Comparison of ENCODE assay signal across 10 mouse cellular contexts in the genomic region with DNA sequence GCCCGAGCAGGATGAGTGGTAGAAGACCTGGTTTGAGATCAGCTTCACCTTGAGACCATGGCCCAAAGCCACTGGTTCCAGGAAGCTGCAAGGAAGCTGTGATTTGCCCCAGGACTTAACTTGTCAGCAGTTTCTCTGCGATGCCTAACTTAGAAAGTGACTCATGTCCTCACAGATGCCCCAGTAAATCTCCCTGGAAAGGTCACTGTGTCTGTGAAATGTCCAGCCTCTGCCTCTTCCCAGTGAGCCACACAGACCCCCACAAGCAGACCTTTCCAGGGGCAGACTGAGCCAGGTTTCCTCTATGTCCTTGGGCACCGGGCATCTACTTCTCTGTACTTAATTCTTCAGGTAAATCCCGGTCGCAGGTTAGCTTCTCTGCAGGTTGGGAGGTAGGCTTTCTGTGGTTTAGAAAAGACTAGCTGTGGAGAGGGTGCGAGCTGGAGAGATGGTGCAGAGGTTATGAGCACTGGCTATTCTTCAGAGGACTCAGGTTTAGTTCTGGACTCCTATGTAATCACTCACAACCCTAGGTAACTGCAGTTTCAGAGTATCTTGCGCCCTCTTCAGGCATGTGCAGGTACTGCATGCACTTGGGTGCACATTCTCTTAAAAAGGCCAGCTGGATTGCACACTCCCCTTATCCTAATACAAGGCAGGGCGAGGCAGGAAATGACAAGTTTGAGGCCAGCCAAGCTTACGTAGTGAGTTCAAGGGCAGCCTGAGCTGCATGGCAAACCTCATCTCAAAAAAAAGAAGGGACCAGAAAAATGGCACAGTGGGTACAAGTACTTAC. TPM values are rescaled to one million over a fixed set of nuclear protein-coding genes. Genes with fewer than 3 reads are reported as not detected.
DNase-seq lines count a peak whose midpoint lies in the region; ATAC-seq and TF ChIP-seq lines count a peak whose summit lies in the region.
"Had no signal": no experiment of that assay in that cellular context is flagged by ENCODE, and none has a peak within 500 bp of the region (broad histone marks: within the 10 kb centered on the region; RNA-seq: fewer than 3 reads in every experiment).

No protein-coding gene starts in this region.

- H3K27ac ChIP-seq in liver, adult 2 months (replicated peaks; ENCODE audit: insufficient read depth, low read depth, low read length) = no peak overlapping the region
- peak overlapping the region; percentile 52; the same call in 1 of the 2 replicates for H3K27ac ChIP-seq in ES-E14 (ENCODE audit: insufficient read depth, low read depth, low read length, poor library complexity, severe bottlenecking)
- H3K27ac ChIP-seq in limb, embryonic 15.5 days = peak overlapping the region; percentile 33; the same call in 1 of the 2 replicates
- H3K27ac ChIP-seq: neural tube, embryonic 13.5 days had no signal

- no peak for ATAC-seq in limb, embryonic 15.5 days (ENCODE audit: insufficient number of reproducible peaks, low FRiP score, low TSS enrichment, low read depth)

- H3K79me2 ChIP-seq in liver, adult 2 months (ENCODE audit: control insufficient read depth, insufficient read depth, low read length) = no peaks in the 10 kb centered on the region

- H3K27me3 ChIP-seq in liver, adult 2 months (ENCODE audit: control insufficient read depth, insufficient read depth, low read length) = no peaks in the 10 kb centered on the region
- H3K27me3 ChIP-seq in limb, embryonic 15.5 days = no peaks in the 10 kb centered on the region
- H3K27me3 ChIP-seq: neural tube, embryonic 13.5 days had no signal

- no peaks in the 10 kb centered on the region for H3K9me3 ChIP-seq in ES-E14 (ENCODE audit: control insufficient read depth, insufficient read depth, low read depth, low read length)
- H3K9me3 ChIP-seq in limb, embryonic 15.5 days = no peaks in the 10 kb centered on the region
- H3K9me3 ChIP-seq: neural tube, embryonic 13.5 days had no signal

- WGBS in liver, adult 2 months = 87% methylated on average over 9 of the region's 9 CpGs
- 85% methylated on average over 9 of the region's 9 CpGs for WGBS in limb, embryonic 15.5 days

- DNase-seq in liver, adult 2 months (ENCODE audit: extremely low read depth, low read depth, low spot score) = no peak
- no peak for DNase-seq in liver
- peak; percentile 75 for DNase-seq in ES-E14 (ENCODE audit: low read depth, low spot score)
- peak; percentile 13 for DNase-seq in adrenal gland, postnatal 25 days
- DNase-seq in spleen, postnatal 14 days (ENCODE audit: low spot score in 2 of 2) = no peak
- no peak for DNase-seq in adipocyte (ENCODE audit: low spot score)
- DNase-seq: lung, postnatal 14 days had no signal

- no peak for TF ChIP-seq POLR2A in liver, adult 2 months (IDR thresholded peaks at IDR 0.05; ENCODE audit: extremely low read depth, insufficient read depth, low read length)

- no peaks in the 10 kb centered on the region for H3K36me3 ChIP-seq in liver, adult 2 months (ENCODE audit: control insufficient read depth, insufficient read depth, low read length)
- peaks cover 10% of the 10 kb centered on the region; the same call in 1 of the 2 replicates for H3K36me3 ChIP-seq in ES-E14 (ENCODE audit: control insufficient read depth, insufficient read depth, low read length, poor library complexity, severe bottlenecking)
- peaks cover 3% of the 10 kb centered on the region; the same call in 1 of the 2 replicates for H3K36me3 ChIP-seq in limb, embryonic 15.5 days

- in situ Hi-C loops in ES-E14 (cut with MboI; ENCODE audit: low sequenced_read_pairs in 2 of 2, unreplicated experiment in 2 of 2) = loop anchor here (5.0 to 25.0 kb wide), 2 partner anchors 95 to 115 kb away; a partner anchor contains a TSS

- H3K9ac ChIP-seq in liver, adult 2 months (ENCODE audit: low read depth, low read length) = no peak overlapping the region
- H3K9ac ChIP-seq in ES-E14 (ENCODE audit: insufficient read depth, low read depth, low read length, poor library complexity, severe bottlenecking) = no peak overlapping the region
- H3K9ac ChIP-seq in limb, embryonic 15.5 days = no peak overlapping the region
- H3K9ac ChIP-seq: neural tube, embryonic 13.5 days had no signal

- H3K4me2 ChIP-seq in limb, embryonic 15.5 days = no peak overlapping the region
- H3K4me2 ChIP-seq: neural tube, embryonic 13.5 days had no signal

- peak; percentile 39; the same call in 1 of the 2 replicates for TF ChIP-seq CTCF in liver, adult 2 months (IDR thresholded peaks at IDR 0.05; ENCODE audit: low read depth, low read length)

- H3K4me1 ChIP-seq in liver, adult 2 months (ENCODE audit: control insufficient read depth, insufficient read depth, low read length) = no peaks in the 10 kb centered on the region
- H3K4me1 ChIP-seq in ES-E14 (ENCODE audit: control insufficient read depth in 2 of 2, insufficient read depth in 2 of 2, low read length in 2 of 2, poor library complexity in 1 of 2) = peaks cover 0 to 12% of the 10 kb centered on the region in 2 experiments; a peak in 2 of 4 replicates
- H3K4me1 ChIP-seq in limb, embryonic 15.5 days = peaks cover 15% of the 10 kb centered on the region
- H3K4me1 ChIP-seq: neural tube, embryonic 13.5 days had no signal

- H3K4me3 ChIP-seq in liver, adult 2 months (ENCODE audit: insufficient read depth, low read depth, low read length) = no peak overlapping the region
- H3K4me3 ChIP-seq in ES-E14 (ENCODE audit: insufficient read depth in 1 of 2, low read depth in 1 of 2, low read length in 2 of 2, poor library complexity in 1 of 2, severe bottlenecking in 1 of 2) = no peak overlapping the region
- no peak overlapping the region for H3K4me3 ChIP-seq in limb, embryonic 15.5 days
- H3K4me3 ChIP-seq: neural tube, embryonic 13.5 days had no signal

TF ChIP-seq in ES-E14, 5 proteins besides CTCF, POLR2A, EP300 and RAD21:
- TF ChIP-seq HCFC1 (IDR thresholded peaks at IDR 0.05; ENCODE audit: borderline replicate concordance, insufficient read depth, low read length) = no peak
- TF ChIP-seq ZNF384 (IDR thresholded peaks at IDR 0.05; ENCODE audit: low read depth, low read length) = no peak
- TF ChIP-seq ZC3H11A (IDR thresholded peaks at IDR 0.05; ENCODE audit: borderline replicate concordance, low read depth, low read length) = no peak
- TF ChIP-seq CHD2 (IDR thresholded peaks at IDR 0.05; ENCODE audit: low read depth, low read length) = no peak
- TF ChIP-seq MAFK (IDR thresholded peaks at IDR 0.05; ENCODE audit: insufficient read depth, low read depth, low read length) = no peak

RNA-seq across cellular contexts. Expression of a gene that starts 16.7 kb away (rescaled TPM):
- 0.09 and 0.13 TPM in 2 replicates for total RNA-seq in liver, adult 2 months (2014; rRNA removed)
- polyA plus RNA-seq in liver, adult 2 months (2012; rRNA removed) = 0.16 and 0.30 TPM in 2 replicates
- 16.8 and 45.7 TPM in 2 replicates for total RNA-seq in ES-E14 (2012; rRNA removed)
- 0.27 and 0.52 TPM in 2 replicates for total RNA-seq in adrenal gland, postnatal 25 days (2021)
- 29.3 and 33.3 TPM in 2 replicates for polyA plus RNA-seq in limb, embryonic 15.5 days (2015; fragmentation: Nextera tagmentation; extraction: Ambion mirVana)

RNA-seq across cellular contexts. Expression of a gene that starts 27.1 kb away (rescaled TPM):
- not detected in 2 replicates for total RNA-seq in liver, adult 2 months (2014; rRNA removed)
- not detected in 2 replicates for polyA plus RNA-seq in liver, adult 2 months (2012; rRNA removed)
- total RNA-seq in ES-E14 (2012; rRNA removed) = not detected in 2 replicates
- total RNA-seq in adrenal gland, postnatal 25 days (2021) = not detected in 2 replicates
- polyA plus RNA-seq in limb, embryonic 15.5 days (2015; fragmentation: Nextera tagmentation; extraction: Ambion mirVana) = not detected in 2 replicates
- polyA plus RNA-seq: kidney, embryonic 14.5 days; neural tube, embryonic 13.5 days had no signal

RNA-seq across cellular contexts. Expression of a gene that starts 45.8 kb away (rescaled TPM):
- 11.3 and 12.4 TPM in 2 replicates for total RNA-seq in liver, adult 2 months (2014; rRNA removed)
- polyA plus RNA-seq in liver, adult 2 months (2012; rRNA removed) = 64.6 and 78.5 TPM in 2 replicates
- total RNA-seq in ES-E14 (2012; rRNA removed) = 83.5 and 86.5 TPM in 2 replicates
- 101 and 113 TPM in 2 replicates for total RNA-seq in adrenal gland, postnatal 25 days (2021)
- 12.4 and 13.3 TPM in 2 replicates for polyA plus RNA-seq in limb, embryonic 15.5 days (2015; fragmentation: Nextera tagmentation; extraction: Ambion mirVana)

Comparison
In these comparisons a context has a peak if more than half of its experiments do, and no peak if none do; other contexts are left out.
1. DNase-seq: peak in ES-E14 (single experiment) and adrenal gland, postnatal 25 days (single experiment); none in liver, adult 2 months (single experiment), liver (single experiment), spleen, postnatal 14 days (0 of 2) and adipocyte (single experiment).
2. RNA of a gene that starts 16.7 kb away (total RNA-seq): 16.8 to 45.7 TPM in ES-E14; 0.27 to 0.52 TPM in adrenal gland, postnatal 25 days and 0.09 to 0.13 TPM in liver, adult 2 months; every median in the first group is over 10 times any median in the second.